Mouse (Mus musculus): ENCODE results near the gene Pax2. TPM values are rescaled to one million over a fixed set of nuclear protein-coding genes. Genes with fewer than 3 reads are reported as not detected.
"Not testable (repeated sequence)": the region's sequence is repeated elsewhere in the genome, so short reads cannot be mapped to it uniquely, and the experiment has no call there.

Gene Pax2
- total RNA-seq, 2 experiments from 2014 or later: not detected

DNA sequence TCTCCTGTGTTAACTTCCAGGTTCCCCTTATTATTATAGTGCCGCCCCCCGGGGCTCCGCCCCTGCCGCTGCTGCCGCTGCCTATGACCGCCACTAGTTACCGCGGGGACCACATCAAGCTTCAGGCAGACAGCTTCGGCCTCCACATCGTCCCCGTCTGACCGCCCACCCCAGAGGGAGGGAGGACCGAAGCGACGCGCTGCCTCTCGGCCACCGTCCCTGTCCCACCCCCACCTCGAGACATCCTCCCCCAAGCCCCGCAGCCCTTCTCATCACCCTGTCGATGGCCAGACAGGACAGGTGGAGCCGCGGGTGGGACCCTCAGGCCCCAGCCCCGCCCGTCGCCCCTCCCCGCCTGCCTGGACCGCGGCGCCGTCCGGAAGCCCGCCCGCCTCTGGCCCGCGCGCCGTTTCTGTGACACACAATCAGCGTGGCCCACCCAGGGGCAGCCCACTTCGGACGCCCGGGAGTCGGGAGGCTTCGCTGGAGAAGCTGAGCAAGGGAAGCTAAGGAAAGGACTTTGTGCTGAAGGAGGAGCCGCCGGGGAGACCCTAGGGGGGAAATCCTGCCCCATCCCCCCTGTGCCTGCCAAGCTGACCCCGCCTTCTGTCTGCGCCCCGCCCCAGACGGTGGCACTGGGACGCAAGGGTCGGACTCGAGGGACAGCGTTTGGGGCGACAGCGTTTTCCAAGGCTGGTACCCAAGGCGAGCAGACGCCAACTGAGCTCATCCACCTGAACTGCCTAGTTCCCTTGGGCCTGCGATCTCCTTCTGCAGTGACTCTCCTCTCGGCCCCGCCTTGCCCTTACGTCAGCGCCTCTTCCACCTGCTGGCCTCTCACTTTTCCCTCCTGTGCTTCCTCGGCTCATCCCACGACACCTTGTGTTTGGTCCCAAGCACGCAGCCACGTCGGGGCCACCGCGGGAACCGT is 80.4 kb downstream of the Pax2 start:
- peak in 1 of 2 experiments; percentile 7 for DNase-seq

DNA sequence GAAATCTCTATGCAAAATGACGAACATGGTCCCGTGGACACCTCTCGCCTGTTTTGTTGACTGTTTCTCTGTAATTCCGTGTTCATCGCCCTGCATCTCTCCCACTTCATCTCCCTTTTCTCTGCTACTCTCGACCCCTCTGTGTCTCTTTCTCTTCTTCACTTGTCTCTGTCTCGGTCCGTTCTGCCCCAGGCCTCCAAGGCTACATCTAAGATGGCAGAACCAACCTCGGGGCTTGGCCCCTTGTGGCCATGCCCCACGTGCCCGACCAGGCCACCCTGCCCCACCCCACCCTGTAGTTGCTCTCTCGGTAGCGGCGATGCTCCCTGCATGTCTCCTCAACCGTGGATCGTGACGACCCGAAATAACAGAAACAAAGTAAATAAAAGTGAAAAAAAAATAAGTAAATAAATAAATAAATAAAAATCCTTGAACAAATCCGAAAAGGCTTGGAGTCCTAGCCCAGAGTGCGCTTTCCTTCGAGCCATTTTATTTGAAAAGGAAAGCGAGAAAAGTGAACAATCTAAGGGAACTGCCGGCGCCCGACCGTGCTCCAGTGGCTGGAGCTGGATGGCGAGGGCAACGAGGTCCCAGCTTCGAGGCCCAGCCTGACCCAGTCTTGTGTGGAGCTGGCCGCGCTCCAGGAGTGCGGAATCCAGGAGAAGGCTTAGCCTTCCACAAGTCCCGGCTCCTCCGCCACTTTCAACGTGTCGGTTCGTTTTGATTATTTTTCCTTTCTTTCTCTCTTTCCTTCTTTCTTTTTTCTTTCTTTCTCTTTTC is 81.8 kb downstream of the Pax2 start:
- DNase-seq: peak in 1 of 2 experiments; percentile 30

DNA sequence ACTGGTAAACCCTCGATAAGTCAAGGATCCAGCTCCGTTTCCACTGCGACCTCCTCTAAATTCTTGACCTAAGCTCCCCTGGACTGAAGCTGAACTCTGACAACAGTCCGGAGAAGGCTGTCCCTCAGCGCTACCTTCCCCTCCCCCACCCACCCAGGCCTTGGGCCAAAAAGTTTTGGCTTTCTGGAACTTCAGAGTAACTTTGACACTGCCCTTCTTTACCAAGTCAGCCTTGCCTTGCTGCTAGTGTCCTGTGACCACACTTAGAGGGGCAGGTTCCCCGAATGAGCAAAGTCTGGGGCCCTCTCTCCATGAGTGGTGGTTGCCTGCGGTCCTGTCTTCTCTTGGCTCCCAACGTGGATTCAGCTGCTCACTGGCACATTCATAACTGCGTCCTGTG is 82.5 kb downstream of the Pax2 start:
- peak in 1 of 2 experiments; percentile 18 for DNase-seq

DNA sequence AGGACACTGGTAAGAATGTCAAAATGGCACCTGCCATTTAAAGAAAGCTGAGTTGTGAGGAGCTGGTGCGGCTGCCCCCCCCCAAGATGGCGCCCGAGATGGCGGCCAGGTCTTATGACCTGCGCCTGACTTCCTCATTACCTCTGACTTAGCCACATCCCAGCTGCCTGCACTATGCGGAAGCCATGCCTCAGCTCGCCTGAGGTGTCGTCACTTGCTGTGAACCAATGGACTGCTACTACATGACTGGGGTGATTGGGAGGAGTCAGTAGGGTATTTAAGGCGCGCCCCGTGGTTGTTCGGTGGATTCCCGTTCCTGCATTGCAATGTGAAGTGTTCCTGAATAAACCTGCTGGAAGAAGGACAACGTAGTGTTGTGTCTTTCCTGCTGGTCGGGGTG is 86.8 kb downstream of the Pax2 start:
- not testable (repeated sequence) for DNase-seq

DNA sequence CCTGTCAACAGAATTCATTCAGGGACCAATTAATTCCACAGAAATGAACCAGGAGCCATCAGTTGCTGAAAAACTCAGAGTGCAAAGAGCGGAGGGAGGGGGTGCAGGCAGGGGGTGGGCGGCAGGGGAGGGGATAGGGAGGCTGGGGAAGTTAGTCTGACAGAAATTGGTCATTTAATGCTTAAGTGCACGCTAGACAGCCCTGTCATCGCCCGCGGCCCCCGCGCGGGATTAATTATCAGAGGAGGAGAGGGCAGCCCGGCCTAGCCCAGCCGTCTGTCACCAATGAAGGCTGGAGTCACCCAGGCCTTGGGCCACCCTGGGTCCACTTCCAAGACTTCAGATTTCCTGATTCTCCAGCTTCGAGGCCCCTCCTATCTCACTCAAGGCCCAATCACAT is 93.6 kb downstream of the Pax2 start:
- no peak for DNase-seq

DNA sequence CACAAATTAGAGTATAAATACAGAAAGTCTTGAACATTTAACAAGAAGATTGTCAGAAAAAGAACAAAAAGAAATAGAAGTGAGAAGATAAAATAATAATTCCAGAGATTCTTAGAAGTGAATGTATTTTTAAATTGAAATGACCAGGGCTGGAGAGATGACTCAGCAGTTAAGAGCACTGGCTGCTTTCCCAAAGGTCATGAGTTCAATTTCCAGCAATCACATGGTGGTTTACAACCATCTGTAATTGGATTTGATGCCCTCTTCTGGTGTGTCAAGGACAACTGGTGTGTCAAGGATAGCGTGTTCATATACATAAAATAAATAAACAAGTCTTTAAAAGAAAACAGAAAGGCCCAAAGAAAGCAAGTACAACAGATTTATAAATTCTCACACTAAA is 102.8 kb downstream of the Pax2 start:
- DNase-seq: no peak

DNA sequence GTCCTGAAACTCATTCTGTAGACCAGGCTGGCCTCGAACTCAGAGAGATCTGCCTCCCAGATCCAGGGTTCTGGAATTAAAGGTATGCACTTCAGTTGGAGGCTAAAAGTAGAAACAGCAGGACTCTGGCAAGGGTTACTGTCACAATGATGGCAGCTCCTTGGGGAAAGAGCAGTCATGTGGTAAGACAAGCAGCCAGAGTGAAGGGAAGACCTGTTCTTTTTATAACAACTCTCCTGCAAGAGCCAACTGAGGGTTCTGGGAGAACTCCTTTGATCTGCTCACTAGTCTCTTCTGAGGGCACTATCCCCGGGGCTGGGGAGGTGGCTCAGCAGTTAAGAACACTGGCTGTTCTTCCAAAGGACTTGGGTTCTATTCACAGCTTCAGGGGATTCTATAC is 112.9 kb downstream of the Pax2 start:
- peak; percentile 48 to 75 for DNase-seq

DNA sequence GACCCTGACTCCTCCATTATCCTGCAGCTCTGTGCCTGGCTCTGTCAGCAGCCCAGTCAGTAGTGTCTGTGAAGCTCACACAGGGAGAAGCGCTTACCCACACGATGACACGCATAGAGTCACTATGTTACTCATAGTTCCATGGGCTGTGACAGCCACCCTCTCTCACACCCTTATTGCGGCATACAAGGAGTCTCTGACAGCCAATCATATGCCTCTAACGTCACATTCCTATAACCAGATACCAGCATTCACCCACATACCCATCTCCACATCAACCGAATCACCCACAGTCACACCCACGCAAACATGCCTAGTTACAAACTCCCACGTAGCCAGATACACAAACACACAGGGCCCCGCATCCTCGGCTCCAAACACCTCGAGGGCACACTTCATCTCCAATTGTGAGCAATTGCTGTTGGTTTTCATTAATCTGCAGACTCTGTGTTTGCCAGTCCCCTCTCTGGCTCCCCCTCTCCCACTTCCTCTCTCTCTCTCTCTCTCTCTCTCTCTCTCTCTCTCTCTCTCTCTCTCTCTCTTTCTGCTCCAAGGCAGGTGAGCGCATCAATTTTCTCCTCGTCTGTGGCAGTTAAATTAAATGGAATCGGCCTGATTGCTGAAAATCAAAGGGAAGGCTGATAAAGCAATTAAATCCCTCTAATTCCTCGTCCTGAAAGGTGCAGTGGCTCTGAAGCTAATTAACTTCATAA is 118.5 kb downstream of the Pax2 start:
- DNase-seq: no peak

DNA sequence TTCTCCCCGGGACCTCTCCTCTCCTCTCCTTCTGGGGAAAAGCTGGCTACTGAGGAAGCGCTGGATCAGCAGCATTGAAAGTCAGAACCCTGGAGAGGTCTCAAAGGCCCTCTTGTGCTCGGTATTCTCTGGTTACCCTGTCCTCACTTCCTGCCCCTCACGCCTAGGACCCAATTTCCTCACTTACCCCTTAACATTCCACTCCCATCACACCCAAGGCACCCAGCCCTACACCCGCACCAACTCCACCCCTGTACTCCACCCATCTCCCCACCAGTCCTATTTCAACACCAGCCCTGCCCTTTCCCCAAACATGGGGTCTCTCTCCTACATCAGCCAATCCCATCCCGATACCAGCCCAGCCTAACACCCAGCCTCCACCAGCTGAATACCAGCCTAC is 119.1 kb downstream of the Pax2 start:
- no peak for DNase-seq

DNA sequence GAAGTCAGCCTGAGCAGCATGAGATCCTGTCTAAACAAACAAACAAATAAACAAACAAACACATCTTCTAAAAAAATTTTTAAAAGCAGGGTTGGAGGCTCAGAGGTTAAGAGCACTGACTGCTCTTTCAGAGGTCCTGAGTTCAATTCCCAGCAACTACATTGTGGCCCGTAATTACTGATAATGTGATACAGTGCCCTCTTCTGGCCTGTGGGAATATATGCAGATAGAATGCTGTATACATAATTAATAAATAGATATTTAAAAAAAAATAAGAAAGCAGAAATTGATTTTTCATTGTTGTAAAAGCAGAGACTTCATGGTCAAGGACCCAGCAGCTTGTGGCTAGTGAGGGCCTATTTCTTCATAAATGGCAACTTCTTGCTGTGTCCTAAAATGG is 119.9 kb downstream of the Pax2 start:
- no peak for DNase-seq

DNA sequence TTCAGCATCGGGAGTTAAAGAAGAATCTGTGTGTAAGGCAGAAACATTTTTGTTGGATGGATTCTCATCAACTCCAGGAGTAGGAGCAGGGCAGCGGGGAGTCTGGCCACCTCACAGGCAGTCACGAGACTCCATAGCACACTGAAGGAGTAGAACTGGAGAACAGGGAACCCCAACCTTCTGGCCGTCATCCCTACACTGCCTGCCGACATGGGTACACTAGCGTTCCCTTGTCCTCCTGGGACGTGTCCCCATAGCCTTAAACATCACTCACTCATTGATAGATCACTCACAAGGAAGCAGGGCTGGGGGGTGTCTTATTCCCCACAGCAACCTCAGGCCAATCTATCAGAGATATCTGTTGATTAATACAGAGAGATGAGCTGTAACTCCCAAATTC is 120.7 kb downstream of the Pax2 start:
- no peak for DNase-seq

DNA sequence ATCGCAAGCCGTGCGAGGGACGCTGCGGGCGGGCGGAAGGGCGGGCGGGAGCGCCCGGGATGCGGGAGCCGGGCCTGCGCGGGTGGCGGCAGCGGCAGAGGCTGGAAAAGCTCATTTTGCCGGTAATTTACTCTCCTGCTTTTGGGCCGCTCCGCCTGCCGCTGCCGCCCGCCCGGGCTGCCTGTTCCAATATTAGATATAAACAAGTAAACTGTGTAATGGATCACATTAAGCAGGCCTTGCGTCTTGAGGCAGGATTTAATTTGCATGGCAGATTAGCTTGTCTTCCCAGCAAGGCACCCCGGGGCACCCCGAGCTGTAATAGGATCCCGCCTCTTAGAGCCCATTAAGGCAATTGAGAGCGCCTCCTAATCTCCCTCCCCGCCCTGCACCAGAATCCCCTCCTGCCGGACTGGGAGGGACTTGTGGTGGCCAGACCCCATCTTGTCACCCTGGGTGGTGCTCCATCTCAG is 126.7 kb downstream of the Pax2 start:
- DNase-seq: peak; percentile 62 to 68

DNA sequence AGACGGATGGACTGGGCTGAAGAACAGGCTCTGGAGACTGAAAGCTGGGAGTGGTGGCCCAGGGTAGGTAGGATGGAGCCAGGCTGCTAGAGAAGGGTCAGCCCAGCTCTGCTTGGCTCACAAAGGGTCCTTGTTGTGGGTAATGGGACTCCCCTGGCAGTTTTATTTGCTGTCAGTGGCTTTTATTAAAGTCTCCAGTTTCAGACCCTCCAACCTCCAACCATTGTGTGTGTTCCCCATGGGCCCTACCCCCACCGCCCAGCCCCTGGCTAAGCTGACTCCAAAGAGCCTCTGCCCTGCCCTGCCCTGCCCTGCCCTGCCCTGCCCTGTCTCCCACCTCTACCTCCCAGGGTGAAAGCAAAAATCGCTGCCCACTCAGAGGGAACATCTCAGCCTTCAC is 128.5 kb downstream of the Pax2 start:
- DNase-seq: no peak

DNA sequence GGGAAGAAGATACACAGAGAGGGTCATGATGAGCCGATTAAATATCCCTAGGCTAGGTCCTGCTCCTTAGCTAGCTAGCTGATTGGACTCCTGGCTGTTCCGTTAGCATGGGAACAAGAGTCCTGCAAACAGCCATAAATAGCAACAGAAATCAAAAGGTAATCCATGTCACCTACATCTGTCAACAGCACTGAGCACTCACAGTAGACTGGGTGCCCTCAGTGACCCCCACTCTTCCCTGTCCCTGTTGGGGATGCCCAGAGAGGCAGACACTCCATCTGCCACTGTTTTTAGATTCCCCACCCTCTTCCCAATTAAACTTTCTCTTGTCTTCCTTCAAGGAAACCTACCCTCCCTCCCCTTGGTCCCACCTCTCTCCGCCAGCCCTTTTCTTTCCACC is 130.6 kb downstream of the Pax2 start:
- DNase-seq: peak in 1 of 2 experiments; percentile 64

Small RNAs within 50 kb of the gene (microRNA-seq; reads per million reads assigned to microRNA genes)
- gene Mir6405: 0 reads per million in 2 experiments

Other genes starting within 250 kb of the Pax2 start
- 10 to 100 TPM in 1 of 2 experiments, 1 to 10 TPM in 1; 9.4 to 10.2 TPM for gene Sec31b, start 210.2 kb upstream of the Pax2 start, total RNA-seq (2021)
- gene Gm20538, start 203.2 kb upstream of the Pax2 start, total RNA-seq (2021): not detected
- gene Ndufb8, start 200.6 kb upstream of the Pax2 start, total RNA-seq (2021): 1,000 to 10,000 TPM; 1,929 to 2,019 TPM
- 10 to 100 TPM; 57.1 to 58.1 TPM for gene Hif1an, start 193.2 kb upstream of the Pax2 start, total RNA-seq (2021)
- gene Slf2, start 175.1 kb downstream of the Pax2 start, total RNA-seq (2021): 10 to 100 TPM; 22.8 to 23.7 TPM
- under 1 TPM; 0.28 to 0.50 TPM for gene Sema4g, start 233.1 kb downstream of the Pax2 start, total RNA-seq (2021)
- 10 to 100 TPM; 32.5 to 32.8 TPM for gene Twnk, start 249.6 kb downstream of the Pax2 start, total RNA-seq (2021)

Data from heart, adult 18-20 months (tissue).